Mouse (Mus musculus) ES-E14 (cell line): Measurements from ENCODE around the gene Cela1.

Experiments used
- HCFC1 ChIP-seq: IDR thresholded peaks from 2 replicates; pipeline ENCODE4 v1.6.1; 2012; ENCODE audit warnings: low read length, inconsistent platforms, borderline replicate concordance; ENCODE audit not compliant: insufficient read depth
- MAFK ChIP-seq: IDR thresholded peaks from 2 replicates; pipeline ENCODE4 v1.6.1; 2014; ENCODE audit warnings: mild to moderate bottlenecking, low read depth, low read length, inconsistent platforms; ENCODE audit not compliant: insufficient read depth
- ZC3H11A ChIP-seq: IDR thresholded peaks from 2 replicates; pipeline ENCODE4 v1.6.1; 2012; ENCODE audit warnings: low read depth, mild to moderate bottlenecking, inconsistent platforms, low read length, borderline replicate concordance
- ZNF384 ChIP-seq: IDR thresholded peaks from 2 replicates; pipeline ENCODE4 v1.6.1; 2012; ENCODE audit warnings: low read depth, low read length, inconsistent platforms

DNA sequence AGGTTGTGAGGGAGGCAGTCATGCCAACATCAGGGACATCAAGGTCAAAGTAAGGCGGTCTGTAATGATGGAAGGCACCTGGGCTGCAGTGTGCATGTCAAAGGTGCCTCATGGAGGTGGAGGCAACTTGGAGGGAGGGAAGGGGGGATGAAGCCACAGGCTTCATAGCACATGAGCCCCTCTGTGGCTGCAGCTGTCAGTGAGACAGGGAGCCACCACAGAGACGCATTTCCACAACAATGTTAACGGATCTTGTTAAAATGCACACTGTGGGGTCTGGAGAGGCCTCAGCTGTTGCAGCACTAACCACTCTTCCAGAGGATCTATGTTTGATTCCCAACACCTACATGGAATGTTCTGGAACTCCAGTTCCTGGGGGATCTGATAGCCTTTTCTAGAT lies 57.6 kb downstream of the Cela1 start:
- TF ChIP-seq MAFK: no peak
- no peak for TF ChIP-seq ZC3H11A
- no peak for TF ChIP-seq HCFC1
- TF ChIP-seq ZNF384: no peak
